Mouse (Mus musculus) CH12F3 (cell line): Measurements from ENCODE around the gene Angpt4.

Experiments used
- in situ Hi-C: fragments of 300-500 bp; cut with MboI; formaldehyde crosslinking; loops from 2 replicates; pipeline ENCODE4 v1.14.3; 2020; ENCODE audit warnings: low sequenced_read_pairs

Gene Angpt4

DNA sequence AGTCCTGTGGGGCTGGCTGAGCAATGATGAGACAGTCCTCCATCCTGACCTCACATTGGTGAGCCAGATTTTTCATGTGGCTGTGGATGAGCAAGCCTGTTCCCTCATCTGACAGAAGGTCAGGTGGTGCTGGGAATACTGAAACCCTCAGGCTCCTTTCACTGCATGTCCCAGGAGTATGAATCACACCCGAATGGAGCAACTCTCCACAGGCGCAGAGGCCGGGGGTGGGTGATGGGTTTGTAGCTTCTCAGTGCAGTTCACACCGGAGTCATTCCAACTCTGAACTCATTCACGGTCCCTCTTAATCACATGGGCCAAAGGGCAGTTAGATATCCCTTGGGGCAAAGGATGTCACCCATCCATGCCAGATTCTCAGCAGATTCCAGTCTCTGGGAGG lies 3.1 kb downstream of the Angpt4 start:
- in situ Hi-C loops = no loop called here

DNA sequence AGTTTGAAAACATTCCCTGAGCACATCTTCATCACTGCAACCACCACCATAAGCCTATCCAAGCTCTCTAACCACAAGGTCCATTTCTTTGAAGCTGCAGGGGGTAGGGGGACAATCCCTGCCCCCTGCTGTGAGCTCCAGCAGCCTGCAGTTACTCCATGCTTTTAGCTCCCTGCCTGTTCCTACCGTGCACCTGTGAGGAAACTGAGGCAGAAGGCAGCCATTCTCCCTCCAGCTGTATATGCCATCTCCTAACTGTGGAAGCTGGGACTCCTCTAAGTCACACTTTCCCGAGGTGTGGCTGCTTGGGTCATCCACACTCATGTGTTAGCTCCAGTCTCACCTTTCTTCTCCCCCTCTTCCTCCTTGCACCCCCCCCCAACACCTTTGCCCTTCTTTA lies 4.1 kb downstream of the Angpt4 start:
- in situ Hi-C loops = no loop called here

DNA sequence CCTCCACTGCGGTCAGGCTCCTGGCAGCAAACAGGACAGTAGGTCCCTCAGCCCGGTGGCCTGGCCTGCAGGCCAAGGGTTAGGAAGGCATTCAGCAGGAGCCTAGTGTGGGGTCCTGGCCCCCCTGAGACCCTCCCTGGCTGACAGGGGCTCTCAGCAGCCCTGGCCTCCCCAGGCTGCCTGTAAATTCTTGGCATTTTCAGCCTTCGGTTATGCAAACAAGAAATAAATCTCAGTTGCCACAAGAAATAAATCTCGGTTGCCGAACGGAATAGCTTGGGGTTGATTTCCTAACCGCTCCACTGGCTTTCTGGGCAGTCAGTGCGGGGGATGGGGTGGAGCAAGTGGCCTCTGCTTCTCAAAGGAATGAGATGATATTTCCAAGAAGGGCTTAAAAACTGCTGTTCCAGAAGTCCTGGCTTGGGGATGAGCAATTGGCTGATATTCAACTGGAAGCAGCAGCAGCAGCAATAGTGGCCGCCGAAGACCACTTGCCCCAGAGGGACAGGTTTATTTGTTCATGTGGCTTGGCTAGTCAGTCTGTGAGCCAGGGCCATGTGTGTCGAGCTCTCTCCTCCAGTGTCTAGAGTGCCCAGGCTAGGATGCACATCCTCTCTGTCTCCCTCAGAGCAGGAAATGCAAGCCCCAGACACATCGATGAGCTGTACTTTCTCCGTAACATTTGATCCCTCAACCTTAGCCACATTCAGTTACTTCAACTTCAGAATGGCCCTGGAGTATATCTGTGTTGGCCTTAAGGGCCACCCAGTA lies 5.2 kb downstream of the Angpt4 start:
- in situ Hi-C loops = no loop called here

DNA sequence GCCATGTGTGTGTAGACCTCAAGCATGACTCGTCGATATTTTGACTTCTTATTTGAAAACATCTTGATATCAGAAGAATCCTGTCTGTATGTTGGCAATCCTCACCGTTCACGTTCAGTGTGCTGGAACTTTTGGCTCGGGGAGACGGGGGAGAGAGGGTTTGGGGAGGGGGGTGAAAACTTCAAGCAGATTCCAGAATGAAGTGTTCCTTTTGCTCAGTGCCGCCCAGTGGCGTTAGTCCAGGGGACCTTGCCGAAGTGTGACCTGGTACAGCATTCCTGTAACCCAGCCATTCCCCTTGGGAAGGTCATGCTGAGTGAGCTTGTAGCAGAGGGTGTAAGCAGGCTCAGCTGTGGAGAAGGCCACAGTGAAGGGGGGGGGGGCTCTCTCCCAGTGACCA lies 8.1 kb downstream of the Angpt4 start:
- in situ Hi-C loops = no loop called here

DNA sequence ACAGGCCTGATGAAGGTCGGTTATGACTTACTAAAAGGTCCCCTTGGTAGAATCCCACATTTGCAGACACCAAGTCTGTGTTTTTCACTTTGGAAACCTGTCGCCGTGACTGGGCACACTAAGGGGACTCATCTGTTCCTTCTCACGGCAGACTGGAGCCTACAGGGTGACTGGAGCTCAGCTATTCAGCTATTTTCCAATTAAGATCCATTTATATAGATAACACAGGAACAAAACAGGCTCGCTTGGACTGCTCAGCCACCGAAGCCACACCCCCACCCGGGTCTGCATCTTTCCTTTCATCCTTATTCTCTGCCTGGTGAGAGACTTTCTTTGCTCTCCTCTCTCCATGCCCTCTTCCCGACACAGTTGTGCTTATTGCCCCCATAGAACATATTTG lies 10.1 kb downstream of the Angpt4 start:
- in situ Hi-C loops = no loop called here

DNA sequence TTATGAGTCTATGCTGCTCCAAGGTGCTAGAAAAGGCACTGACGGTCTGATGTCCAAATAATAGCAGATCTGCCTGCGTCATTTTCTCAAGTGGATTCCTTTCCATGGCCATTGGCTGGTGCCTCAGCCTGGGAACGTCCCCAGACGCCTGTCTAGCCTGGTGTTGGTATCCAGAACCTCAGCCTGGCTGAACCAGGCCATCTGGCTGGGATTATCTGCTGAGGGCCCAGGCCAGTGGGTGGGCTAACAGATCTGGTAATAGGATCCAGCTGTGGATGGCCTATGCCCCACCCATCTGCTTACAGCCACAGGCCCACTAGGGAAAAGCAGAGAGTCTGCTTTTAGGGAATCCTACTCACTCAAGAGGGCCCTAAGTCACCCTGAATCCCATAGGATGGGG lies 10.6 kb downstream of the Angpt4 start:
- in situ Hi-C loops = no loop called here

DNA sequence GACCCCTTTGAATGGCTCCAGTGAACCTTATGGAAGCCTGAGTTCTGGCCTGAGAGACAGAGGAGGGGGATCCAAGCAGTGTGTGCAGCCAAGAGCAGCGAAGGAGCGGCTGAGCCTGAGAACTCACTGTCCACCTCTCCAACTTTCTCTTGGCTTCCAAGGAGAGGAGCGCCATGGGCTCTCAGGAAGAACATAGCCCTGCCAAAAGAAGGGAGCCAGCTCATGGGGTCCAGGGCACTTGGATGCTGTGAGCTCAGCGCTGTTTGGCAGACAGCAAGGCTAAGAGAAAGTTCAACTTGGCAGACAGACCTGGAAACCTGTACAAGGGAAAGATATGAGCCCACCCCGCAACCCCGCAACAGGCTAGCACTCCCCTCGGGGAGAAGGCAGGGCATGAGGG lies 13.3 kb downstream of the Angpt4 start:
- in situ Hi-C loops = no loop called here

DNA sequence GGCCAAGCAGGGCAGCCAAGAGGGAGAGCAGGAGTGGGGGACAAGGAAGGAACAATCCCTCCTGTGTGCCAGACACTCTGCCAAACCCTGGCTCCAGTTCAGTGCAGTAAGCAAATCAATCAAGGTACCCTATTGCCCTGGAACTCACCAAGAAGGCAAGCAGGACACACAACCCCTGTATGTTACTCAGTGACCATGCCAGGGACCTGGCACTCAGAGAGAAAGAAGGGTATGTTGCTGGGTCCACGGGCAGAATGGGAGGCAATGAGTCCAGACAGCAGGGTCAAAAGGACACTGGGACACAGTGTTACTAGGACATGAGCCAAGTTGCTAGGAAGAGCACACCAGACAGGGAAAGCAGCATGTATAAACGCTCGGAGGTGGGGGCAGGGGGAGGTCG lies 14.7 kb downstream of the Angpt4 start:
- in situ Hi-C loops = no loop called here

DNA sequence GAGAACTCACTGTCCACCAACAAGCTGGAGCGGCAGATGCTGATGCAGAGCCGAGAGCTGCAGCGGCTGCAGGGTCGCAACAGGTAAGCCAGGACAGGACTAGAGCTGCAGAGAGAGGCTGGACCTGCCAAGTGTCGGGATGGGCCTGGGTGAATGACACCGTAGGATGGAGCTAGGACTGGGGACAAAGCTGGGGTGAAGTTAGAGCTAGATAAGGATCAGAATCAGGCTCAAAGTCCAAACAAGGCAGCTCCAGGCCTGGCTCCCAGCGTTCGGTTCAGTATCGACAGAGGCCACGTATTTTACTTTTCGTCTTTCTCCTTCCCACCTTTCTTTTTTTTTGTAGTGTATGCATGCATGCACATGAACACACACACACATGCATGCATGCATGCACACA lies 16.1 kb downstream of the Angpt4 start:
- in situ Hi-C loops = no loop called here

DNA sequence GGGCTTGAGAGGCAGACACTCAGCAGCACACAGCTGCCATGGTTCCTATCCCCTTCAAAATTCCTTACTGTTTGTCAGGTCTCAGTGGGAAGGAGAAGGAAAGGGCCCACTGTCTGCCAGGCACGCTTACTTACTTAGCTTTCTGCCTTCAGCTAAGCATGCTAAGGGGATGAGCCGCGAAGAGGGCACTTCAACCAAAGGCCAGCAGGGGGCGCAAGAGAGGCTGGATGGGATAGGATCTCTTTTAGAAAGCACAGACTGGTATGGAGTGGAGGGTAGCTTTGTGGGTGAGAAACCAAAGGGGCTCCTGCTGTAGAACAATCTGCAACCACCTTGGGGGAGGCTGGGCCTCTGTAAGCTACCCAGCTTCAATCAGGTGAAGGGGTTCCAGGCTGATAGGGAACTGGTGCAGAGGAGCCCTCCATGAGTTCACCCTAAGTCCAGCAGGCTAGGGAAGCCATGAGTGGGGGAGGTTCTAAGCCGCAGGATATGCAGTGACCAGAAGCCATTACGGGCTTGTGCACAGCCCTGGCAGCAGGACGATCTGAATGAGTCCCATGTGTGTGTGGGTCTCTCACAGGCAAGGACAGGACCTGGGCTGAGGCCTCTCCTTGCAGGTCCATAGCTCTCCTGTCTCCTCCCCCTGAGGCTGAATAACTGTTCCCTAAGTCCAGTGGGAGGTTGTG lies 19.5 kb downstream of the Angpt4 start:
- in situ Hi-C loops = no loop called here

DNA sequence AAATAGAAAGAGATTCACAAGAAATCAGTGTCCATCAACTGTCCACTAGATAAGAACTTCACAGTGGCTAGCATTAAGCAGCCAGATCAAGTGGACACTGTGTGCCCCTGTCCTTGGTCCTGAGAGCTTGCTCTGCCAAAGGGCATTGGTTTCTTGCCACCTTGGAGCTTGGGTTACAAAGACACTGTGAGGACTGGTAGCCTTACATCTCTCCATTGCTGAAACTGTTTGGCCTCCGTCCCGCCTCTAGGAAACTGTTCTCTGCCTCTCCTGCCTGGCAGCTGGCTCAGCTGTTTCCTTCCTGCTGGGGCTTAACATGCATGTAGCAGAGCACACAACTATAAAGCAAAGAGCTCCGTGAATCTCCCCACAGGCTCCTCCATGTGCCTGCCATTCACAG lies 26.9 kb downstream of the Angpt4 start:
- in situ Hi-C loops = no loop called here

DNA sequence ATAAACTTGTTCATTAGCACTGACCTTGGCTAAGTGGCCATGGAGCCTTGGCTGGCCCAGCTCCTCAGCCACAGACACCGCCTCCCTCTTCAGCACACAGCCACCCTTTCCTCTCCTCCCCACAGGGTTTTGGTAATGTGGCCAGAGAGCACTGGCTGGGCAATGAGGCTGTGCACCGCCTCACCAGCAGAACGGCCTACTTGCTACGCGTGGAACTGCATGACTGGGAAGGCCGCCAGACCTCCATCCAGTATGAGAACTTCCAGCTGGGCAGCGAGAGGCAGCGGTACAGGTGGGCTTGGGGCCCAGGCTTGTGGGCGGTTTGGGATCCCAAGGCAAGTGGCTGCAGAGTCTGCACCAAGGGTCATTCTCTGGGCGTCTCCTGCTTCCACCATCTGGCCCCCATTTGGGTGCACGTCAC lies 27.8 kb downstream of the Angpt4 start:
- in situ Hi-C loops = no loop called here

DNA sequence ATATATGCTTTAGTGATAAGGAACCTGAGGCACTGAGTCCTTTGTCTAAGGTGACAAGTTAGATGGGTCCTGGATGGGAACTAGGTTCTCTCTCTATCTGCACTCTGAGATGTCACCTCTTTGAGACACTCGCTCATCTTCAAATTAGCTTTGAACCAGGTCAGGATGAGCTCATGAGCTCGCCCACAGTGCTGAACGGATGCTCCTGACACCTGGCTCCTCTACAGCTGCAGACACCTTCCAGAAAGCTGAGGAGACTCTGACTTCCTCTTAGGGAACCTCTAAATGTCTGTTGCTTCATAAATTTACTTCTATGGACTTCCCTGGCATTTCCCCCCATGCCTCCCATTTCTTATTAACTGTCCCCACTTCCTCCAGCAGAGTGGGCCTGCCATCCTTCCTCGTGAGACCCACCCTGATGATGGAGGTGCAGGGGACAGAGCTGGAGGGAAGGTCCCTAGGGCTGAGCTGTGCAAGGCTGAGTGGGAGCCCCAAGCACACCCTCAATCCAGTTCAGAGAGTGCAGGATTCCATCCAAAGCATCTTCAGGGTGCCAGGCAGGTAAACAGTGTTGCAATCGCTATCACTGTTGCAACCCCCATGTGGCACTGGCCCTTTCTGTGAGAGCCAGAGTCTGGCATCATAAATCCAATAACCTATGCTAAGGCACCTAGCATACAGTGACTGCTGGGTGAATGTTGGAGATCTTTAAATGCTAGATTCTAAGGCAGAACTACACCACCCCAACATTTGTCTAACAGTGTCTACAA lies 28.8 kb downstream of the Angpt4 start:
- in situ Hi-C loops = no loop called here

DNA sequence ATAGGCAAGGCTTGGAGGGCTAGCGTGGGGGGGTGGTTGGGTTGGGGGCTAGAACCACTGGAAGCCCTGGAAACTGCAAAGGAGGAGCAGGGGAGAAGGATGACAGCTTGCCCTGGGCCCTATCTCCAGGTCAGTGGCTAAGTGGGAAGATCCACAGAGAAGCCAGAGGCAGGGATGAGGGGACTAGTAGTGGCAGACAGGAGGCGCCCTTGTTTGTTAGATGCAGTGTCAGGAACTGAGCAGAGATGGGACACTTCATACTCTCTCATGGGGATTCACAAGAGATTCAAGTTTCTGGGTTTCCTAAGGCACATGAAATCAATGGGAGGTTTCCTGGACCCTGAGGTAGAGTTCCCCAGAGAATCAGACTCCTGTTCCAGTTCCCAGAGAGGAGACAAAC lies 30.3 kb downstream of the Angpt4 start:
- in situ Hi-C loops = no loop called here

DNA sequence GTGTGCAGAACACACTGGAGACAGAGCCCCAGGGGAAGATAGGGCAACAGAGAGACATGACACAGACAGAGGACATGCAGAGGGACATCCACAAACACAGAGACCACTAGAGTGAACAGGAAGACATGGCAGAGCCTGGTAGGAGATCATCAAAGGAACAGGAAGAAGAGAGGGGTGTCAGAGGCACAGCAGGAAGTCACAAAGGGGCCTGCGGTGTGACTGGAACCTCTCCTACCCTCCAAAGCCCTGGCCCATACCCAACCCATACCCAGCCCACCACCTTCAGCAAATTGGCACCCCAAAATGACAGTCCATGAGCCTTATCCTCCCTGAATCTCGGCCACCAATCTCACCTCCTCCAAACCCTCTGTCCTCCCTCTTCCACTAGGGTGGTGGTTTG lies 33.1 kb downstream of the Angpt4 start:
- in situ Hi-C loops = no loop called here

DNA sequence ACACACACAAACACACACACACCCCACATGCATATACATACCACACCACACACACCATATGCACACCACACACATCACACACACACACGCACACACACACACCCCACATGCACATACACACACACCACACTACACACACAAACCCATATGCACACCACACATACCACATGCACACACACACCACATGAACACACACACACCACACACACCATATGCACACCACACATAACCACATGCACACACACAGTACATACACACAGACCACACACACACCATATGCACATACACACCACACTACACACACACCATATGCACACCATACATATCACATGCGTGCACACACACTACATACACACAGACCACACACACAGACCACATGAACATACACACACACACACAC lies 36.6 kb downstream of the Angpt4 start:
- in situ Hi-C loops = no loop called here

DNA sequence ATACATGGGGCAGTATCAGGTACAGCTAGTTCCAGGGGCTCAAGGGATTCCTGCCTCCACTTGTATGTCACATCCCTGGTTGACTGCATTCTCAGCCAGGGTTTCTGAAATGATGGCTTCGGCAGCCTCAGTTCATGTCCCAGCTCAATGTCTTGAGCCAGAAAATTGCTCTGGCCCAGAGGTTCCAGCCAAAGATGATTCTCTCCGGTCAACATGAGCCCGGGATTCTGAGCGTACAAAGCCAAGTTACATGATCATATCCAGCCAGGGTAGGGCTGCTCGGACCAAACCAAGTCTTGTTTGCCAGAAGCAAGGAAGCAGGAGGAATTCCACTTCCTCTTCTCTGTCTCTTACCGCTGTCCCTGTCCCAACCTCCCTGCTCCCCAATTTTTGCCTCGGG lies 37.3 kb downstream of the Angpt4 start:
- in situ Hi-C loops = no loop called here

DNA sequence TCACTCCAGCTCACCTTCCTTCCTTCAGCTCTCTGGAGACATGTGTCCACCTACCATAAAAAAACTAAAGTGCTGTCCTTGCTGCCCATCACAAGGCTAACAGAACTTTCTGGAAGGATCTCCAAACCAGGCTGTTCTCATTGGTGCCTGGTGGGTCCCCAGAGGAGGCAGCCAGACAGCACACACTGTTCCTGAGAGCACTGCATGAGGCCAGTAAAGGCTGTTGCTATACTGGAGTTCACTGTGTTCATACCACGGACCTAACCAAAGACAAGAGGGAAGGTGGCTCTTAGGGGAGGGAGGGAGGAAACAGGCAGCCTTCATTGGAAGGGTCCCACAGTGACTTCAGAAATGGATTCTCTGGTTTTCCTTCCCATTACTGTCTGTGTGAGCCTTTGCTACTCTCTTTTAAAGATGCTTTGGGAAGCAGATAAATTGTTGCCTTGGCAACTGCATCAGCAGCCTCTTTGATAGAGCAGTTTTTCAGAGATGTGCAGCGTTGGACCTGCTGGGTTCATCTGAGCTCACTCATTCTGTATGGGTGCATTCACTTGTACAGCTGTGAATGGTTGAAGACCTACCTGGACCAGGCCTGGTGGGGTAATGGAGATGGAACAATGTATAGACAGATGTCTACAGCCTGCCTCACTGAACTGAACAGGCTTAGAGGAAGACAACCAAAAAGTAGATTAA lies 38.2 kb downstream of the Angpt4 start:
- in situ Hi-C loops = no loop called here

DNA sequence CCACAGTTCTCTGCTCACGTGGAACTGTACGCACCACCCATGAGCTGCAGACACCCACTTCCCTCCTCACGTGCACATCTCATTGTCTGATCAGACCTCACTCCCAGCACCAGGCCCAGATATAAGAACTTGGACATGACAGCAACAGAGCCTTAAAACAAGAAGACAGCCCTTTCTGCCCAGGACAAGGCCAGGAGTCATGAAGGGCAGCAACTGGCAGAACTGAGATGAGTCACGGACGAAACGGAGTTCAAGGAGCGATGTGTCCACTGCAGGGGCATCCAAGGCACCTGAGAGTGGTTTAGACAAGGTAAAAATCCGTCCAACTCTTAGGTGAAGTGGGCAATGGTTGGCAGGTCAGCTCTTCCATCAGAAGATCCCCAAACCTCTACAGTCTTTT lies 42.7 kb downstream of the Angpt4 start:
- in situ Hi-C loops = no loop called here

DNA sequence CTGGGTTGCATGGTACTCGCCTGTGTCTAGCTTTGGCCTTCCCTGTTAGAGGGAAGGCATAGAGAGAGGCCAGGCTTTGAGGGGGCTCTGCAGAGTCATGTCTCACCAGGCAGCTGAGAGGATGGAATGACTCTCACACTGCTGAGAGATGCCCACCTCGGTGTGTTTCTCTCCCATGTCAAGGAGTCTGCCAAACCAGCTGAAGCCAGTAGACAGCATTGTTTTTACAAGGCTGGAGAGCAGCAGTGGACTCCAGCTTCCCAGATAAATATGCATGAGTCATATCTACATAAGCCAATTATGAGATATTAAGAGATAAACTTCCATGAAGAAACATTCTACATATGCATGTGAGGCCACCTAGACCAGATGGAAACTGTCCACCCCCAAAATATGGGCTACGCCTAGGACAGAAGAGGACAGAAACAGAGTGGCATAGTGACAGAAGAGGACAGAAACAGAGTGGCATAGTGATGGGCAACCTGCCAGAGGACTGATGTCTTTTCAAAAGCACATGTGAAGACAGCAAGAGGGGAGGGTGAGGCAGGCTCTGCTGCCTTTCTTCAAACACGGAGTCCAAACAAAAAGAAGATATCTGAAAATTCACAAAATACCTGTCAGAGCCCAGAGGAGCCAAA lies 45.6 kb downstream of the Angpt4 start:
- in situ Hi-C loops = no loop called here

DNA sequence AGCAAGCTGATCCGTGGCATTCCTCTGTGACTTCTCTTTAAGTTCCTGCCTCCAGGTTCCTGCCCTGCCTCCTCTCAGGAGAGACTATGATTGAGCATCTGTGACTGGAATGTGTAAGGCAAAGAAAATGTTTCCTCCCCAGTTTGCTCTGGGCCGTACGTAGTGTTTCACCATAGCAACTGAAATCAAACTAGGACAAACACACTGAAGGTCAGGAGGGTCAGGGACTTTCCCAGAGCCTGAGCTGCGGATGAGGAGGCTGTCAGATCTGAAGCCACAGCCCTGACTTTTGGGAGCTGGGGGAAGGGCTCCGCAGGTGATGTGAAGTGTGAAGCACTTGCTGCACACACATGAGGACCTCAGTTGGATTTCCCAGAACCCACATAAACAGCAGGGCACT lies 48.3 kb downstream of the Angpt4 start:
- in situ Hi-C loops = no loop called here
